Mouse (Mus musculus) Patski (cell line): ENCODE measurements around the gene Fam19a5. TPM values are rescaled to one million over a fixed set of nuclear protein-coding genes. Genes with fewer than 3 reads are reported as not detected.

Source experiments
- ATAC-seq: fragments of 100-300 bp; one replicate; pipeline ENCODE4 v1.8.0; 2021
- CTCF ChIA-PET: fragments of 350-600 bp; sonication (Branson Sonifier 250); formaldehyde crosslinking; loops from one replicate; lab custom pipeline; 2022; ENCODE audit warnings: inconsistent platforms; lab: Charles Lee
- POLR2A ChIA-PET: fragments of 350-600 bp; sonication (Branson Sonifier 250); formaldehyde crosslinking; loops from one replicate; lab custom pipeline; 2022; ENCODE audit warnings: antibody characterized with exemption, inconsistent platforms; lab: Charles Lee
- DNase-seq: peaks from one replicate; pipeline ENCODE4 v3.0.0-alpha.2; 2011; ENCODE audit warnings: low read depth, low spot score
- H3K27me3 ChIP-seq: fragments of 371-371 bp; one replicate; pipeline ENCODE4 v1.5.1; 2021
- CTCF ChIP-seq: fragments of 100-300 bp; IDR thresholded peaks from one replicate; pipeline ENCODE4 v1.5.1; 2021
- in situ Hi-C: fragments of 300-500 bp; cut with MboI; formaldehyde crosslinking; loops from 3 replicates; pipeline ENCODE4 v1.11.1; 2018; ENCODE audit warnings: low pct_unique_long_range_greater_than_20kb, mixed read lengths
- polyA plus RNA-seq: library from polyadenylated mRNA; unstranded; gene quantifications from one replicate; pipeline ENCODE4 v1.2.3, GENCODE M21; 2021

The Fam19a5 gene
- polyA plus RNA-seq, 1 experiment from 2014 or later: 42.3 TPM

DNA sequence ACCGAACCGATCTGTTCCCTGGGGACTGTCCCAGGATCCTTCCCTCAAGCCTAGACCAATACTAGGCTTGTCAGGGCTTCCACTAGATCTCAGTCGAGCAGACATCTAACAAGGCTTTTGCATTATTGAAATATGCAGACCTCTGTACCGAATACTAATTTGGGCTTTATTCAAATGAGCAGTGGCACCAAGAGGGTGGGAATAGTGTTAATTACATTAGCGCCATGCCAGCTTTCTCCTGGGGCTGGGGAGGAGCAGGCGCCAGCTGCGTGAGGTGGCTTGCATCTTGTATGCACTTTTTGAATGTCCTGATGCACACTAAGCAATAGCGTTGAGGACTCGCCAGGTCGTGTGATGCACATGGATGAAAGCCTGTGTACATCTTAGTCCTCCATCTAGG, 46.9 kb downstream of the Fam19a5 start:
- DNase-seq (no peak), ATAC-seq (no peak)
- no peaks in the 10 kb centered on the region for H3K27me3 ChIP-seq
- ChIA-PET CTCF (no interaction called here), POLR2A (no interaction called here)
- no peak for TF ChIP-seq CTCF
- in situ Hi-C loops: no loop called here

DNA sequence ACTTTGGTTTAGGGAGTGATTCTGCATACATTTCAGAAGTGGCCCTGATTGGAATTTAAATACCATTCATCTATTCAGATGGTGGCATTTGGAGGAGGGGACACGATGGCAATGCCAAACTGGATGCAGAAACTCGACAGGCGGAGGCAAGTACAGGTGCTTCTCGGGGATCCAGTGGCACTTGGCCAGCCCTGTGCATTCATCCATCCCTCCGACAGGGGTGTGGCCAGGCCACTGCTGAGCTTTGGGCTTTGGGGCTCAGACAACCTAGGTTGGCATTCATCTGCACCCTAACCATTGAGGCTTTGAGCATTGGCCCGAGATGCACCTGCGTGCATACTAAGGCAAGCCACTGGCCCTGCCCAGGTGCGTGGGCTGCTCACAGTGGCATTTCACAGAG, 52.6 kb downstream of the Fam19a5 start:
- no peak for TF ChIP-seq CTCF
- ChIA-PET POLR2A (no interaction called here), CTCF (interaction anchor here (1.1 kb wide), 1 partner anchor 9 kb away, joined by 3 read pairs; no protein-coding TSS in a partner anchor)
- DNase-seq (no peak), ATAC-seq (peak; percentile 38)
- in situ Hi-C loops: no loop called here
- H3K27me3 ChIP-seq: no peaks in the 10 kb centered on the region

DNA sequence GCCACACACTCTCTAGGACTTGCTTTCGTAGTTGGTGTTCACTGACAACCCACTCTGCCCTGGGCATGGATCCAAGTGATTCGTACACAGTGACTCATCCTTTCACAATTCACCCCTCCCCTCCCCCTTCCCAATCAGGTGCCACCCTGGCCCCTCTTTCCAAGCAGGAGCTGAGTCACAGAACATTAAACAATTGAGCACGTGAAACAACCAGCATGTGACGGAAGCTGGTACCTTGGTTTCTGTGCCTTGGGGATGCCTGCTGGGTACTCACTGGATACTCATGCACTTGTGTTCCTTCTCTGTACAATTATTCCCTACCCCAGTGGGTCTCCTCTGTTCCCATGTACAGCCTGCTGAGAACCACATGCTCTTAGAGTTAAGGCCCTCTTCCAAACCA, 53.0 kb downstream of the Fam19a5 start:
- CTCF ChIA-PET: no interaction called here
- in situ Hi-C loops: no loop called here

DNA sequence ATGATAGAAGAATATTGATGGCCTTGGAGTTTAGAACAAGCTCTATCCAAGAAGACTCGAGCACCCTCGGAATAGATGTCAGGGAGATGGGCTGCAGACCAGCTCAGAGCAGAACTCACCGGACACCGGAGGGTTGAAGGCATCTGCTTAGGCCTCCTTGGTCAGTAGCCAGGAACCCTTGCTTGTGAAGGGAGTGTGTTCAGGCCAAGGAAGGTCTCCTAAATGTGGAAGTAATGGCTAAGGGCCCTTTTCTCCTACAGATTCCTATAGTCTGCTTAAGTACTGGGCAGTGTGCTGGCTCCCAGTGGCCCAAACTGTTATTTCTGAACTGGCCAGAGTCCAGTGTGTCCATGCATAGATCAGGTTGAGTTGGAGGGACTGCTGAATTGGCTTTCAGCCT, 53.7 kb downstream of the Fam19a5 start:
- DNase-seq: no peak
- ChIA-PET CTCF (no interaction called here), POLR2A (interaction anchor here (0.6 kb wide), 1 partner anchor 12 kb away, joined by 3 read pairs; no protein-coding TSS in a partner anchor)
- H3K27me3 ChIP-seq: no peaks in the 10 kb centered on the region
- no peak for TF ChIP-seq CTCF
- no peak for ATAC-seq
- in situ Hi-C loops: no loop called here

More for the DNA sequence above, 53.0 kb downstream of the Fam19a5 start:
- peak; percentile 92 for ATAC-seq
- peak; percentile 95 for DNase-seq
- no peaks in the 10 kb centered on the region for H3K27me3 ChIP-seq
- TF ChIP-seq CTCF: no peak
- POLR2A ChIA-PET: interaction anchor here (0.6 kb wide), 1 partner anchor 11 kb away, joined by 3 read pairs; no protein-coding TSS in a partner anchor

DNA sequence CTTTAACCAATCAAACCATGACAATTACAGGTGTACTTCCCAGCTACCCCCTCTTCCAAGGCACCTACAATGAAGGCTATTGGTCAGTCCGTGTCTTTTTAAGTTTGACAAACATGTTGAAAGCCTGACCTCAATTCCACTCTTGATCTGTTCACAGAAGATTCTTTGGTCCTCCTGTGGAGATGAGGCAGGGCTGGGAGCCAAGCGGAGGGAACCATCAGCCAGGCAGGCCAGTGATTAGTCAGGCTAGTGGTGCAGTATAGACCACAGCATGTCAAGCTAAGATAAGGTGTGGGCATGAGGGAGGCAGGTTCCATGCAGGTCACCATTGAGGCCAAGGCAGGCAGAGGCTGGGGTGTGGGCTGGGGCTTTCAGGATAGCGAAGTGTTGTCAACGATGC, 54.5 kb downstream of the Fam19a5 start:
- H3K27me3 ChIP-seq: no peaks in the 10 kb centered on the region
- POLR2A ChIA-PET: no interaction called here
- no peak for DNase-seq
- CTCF ChIA-PET: interaction anchor here (1.1 kb wide), 1 partner anchor 25 kb away, joined by 3 read pairs; no protein-coding TSS in a partner anchor
- ATAC-seq: no peak
- TF ChIP-seq CTCF: no peak
- in situ Hi-C loops: no loop called here

DNA sequence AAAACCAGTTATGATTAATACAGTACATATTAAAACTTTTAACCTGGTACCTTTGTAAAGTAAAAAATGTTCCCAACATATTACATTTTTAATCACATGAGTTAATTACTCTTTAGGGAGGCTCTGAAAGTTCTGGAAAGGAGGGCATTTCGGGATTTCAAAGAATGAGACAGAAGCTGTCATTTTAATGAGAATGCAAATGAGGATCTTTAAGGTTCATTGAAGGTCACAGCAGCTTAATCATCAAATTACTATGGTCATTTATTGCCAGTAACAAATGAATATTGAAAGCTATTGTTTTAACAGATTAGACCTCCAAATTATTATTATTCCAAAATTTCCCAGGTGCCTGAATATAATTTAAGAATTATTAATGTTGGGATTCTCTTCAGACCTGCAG, 59.2 kb downstream of the Fam19a5 start:
- in situ Hi-C loops: loop anchor here (25.0 kb wide), 2 partner anchors 934 to 1059 kb away; no protein-coding TSS in a partner anchor
- ATAC-seq: no peak
- ChIA-PET POLR2A (interaction anchor here (0.5 to 0.7 kb wide), 2 partner anchors 26 to 1372 kb away, joined by 3 to 5 read pairs; no protein-coding TSS in a partner anchor), CTCF (interaction anchor here (1.2 kb wide), 1 partner anchor 21 kb away, joined by 3 read pairs; no protein-coding TSS in a partner anchor)
- no peak for TF ChIP-seq CTCF
- no peak for DNase-seq
- H3K27me3 ChIP-seq: no peaks in the 10 kb centered on the region

DNA sequence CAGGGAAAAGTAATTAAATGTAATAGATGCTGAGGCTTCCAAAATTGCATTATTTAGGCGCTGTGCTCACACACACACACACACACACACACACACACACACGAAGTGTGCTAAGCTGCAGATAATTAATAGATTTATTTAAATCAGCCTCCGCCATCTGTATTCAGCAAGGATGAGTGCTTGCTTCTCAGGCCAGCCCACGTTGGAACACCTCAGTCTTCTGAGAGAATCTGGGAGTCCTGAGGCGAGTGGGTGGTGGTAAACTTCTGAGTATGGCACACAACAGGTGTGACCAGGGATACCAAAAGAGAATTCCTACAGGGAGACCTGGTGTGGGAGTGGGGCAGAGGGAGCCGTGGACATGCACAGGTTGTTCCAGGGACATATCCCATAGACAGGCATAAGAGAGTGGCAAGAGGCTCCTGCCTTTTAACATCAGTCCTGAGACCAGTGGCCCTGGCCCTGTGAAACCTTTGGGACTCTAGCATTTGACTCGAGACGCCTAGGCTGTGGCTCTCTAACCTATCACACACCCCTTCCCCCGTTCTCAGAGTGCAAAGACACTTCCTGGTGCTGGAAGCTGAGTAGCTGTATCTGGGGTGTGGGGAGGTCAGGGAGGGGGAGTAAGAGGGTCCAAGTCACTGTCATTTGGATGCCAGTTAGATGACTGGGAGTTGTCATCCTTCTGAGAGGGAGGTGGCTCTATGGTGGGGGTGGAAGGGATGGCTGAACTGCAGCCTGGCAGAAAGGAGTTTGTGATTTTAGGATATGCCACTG, 61.6 kb downstream of the Fam19a5 start:
- no peaks in the 10 kb centered on the region for H3K27me3 ChIP-seq
- in situ Hi-C loops: loop anchor here (25.0 kb wide), 2 partner anchors 932 to 1057 kb away; no protein-coding TSS in a partner anchor
- ATAC-seq (no peak), DNase-seq (no peak)
- POLR2A ChIA-PET: no interaction called here
- CTCF ChIA-PET: no interaction called here
- no peak for TF ChIP-seq CTCF

DNA sequence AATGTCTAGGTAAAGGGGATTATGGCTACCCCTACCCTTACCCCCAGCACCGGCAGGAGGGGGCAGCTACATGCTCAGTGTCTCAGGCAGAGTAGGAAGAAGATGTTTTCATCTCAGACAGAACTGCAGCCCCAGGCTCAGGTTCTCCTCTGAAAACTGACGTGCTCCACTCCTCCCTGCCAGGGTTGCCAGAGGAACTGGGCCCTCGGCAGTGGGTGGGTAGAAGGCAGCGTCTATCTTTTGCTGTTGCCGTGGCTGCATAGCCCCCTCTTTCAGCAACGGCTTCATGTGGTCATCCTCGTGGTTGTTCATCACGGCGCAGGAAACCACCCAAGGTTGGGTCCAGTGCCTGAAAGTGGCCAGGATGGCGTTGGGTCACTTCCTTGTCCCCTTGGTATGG, 62.6 kb downstream of the Fam19a5 start:
- no peaks in the 10 kb centered on the region for H3K27me3 ChIP-seq
- CTCF ChIA-PET: no interaction called here
- in situ Hi-C loops: loop anchor here (25.0 kb wide), 2 partner anchors 931 to 1056 kb away; no protein-coding TSS in a partner anchor
- POLR2A ChIA-PET: no interaction called here
- no peak for TF ChIP-seq CTCF
- no peak for DNase-seq
- no peak for ATAC-seq

DNA sequence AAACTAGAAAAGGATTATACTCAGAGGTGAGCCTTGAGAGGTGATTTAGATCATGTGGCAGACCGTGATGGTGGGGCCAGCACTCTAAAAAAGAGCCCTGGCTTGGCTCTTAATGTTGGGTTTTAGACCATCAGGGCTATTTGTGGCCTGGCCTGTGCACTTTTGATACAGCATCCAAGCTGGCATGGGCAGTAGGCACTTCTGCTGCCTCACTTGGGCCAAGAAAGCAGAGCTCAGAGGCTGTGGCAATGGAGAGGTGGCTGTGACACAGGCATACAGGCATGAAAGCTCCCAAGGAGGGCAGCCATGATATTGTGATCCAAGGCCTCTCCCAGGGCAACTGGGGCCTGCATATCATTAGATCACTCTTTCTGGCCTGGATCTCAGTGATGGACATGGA, 65.1 kb downstream of the Fam19a5 start:
- ATAC-seq (no peak), DNase-seq (no peak)
- ChIA-PET POLR2A (no interaction called here), CTCF (no interaction called here)
- TF ChIP-seq CTCF: no peak
- H3K27me3 ChIP-seq: no peaks in the 10 kb centered on the region
- in situ Hi-C loops: loop anchor here (25.0 kb wide), 2 partner anchors 928 to 1053 kb away; no protein-coding TSS in a partner anchor

DNA sequence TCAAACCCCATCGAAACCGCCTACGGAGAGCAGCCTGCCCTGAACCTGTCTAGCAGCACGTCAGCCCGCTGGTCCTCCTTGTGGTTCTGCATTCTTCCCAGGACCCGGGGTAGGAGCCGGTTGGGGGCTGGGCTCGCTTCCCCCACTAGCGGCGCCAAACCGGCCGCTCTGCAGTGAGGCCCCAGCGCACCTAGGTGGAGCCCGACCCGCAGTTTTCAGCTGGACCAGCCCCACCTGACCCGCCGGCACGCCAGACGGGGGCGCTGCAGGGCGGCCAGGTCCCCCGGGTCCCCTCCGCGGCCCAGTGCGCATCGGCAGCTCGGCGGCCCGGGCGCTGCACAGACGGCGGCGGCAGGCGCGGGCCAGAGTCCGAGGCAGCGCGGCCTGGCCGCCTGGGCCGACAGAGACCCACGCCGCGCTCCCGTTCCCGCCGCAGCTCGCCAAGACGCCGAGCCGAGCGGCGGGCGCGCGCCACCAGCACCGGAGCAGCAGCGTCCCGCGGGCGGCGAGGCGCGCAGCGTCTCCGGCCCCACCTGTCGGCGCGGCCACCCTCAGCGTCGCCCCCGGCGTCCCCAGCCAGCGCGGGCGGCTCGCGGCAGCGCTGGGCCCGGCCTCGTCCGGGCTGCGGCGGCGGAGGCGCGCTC, 80.0 kb downstream of the Fam19a5 start:
- ChIA-PET POLR2A (interaction anchor here (0.8 to 0.9 kb wide), 2 partner anchors 29 to 78 kb away, joined by 3 read pairs; no protein-coding TSS in a partner anchor), CTCF (interaction anchor here (0.7 to 2.2 kb wide), 4 partner anchors 22 to 624 kb away, joined by 3 to 14 read pairs (median 3); no protein-coding TSS in a partner anchor)
- no peak for TF ChIP-seq CTCF
- in situ Hi-C loops: loop anchor here (5.0 to 25.0 kb wide), 4 partner anchors 67 to 1038 kb away; no protein-coding TSS in a partner anchor
- DNase-seq: peak; percentile 39
- no peaks in the 10 kb centered on the region for H3K27me3 ChIP-seq
- peak; percentile 87 for ATAC-seq
